Mouse (Mus musculus): ENCODE data around the gene Vsig2.

DNA sequence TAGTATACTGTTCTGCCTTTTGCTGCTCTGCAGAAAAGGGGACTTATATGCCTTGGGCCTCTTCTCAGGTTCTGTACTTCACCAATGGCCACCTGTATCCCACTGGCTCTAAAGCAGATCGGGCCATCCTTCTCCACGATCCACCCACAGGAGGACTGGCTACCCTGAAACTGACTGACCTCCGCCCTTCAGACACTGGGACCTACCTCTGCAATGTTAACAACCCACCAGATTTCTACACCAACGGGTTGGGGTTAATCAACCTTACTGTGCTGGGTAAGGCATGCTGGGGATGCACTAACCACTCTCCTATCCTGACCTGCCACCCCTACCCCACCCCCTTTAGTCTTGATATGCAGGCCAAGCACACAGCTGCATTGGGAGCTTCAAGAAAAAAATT is 1.2 kb downstream of the Vsig2 start:
- TF ChIP-seq CTCF (IDR thresholded peaks at IDR 0.05; ENCODE audit: control insufficient read depth, insufficient read depth, insufficient read length) (no peak), MYOD1 (IDR thresholded peaks at IDR 0.05; ENCODE audit: control insufficient read depth, insufficient read length, low read depth) (no peak), CEBPB (IDR thresholded peaks at IDR 0.05; ENCODE audit: low read depth) (no peak), USF1 (IDR thresholded peaks at IDR 0.05; ENCODE audit: low read depth) (no peak), MYOG (IDR thresholded peaks at IDR 0.05; ENCODE audit: control insufficient read depth, extremely low read depth, insufficient read length) (no peak), MAX (IDR thresholded peaks at IDR 0.05) (no peak)

All from C2C12 (cell line).